Mouse (Mus musculus): ENCODE measurements at regions not wholly inside any gene's neighbourhood (a gene's known extent, or its start where the extent isn't known, plus 50 kb on each side); places are given as distances from the start of the nearest gene placed in this dataset.

DNA sequence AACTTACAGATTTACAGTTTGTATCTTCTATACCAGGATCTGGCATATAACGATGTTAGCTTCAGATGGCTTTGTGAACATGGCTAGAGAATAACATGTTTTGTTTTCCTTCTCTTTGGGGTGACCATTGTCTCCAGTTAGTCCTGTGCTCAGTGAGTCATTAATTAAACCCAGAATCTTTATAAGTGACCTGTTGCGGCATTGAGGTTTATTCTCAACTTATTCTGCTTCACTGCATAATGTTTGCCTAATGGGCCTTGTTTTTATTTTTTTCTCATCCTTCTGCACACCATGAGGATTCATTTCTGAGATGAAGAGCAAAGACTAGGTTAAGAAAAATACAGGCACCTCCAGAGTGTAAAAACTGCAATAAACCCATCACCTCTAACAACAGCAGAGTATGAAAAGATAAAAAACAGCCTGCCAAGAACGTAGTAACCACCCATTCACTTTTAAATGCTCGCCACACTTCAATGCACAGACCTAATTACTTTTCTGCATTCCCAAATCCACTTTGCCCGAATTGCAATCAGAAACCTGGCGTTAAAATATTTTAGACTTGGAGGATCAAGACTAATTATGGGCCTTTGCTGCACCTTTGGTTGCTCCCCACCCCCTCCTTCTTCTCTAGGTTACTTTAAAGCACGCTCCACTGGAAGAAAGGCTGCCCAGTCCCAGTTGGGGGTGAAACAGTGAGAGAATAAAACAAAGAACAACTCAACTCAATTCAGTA, 381.5 kb upstream of the Nr2f1 start:
- no peak for DNase-seq (ENCODE audit: low read depth, low spot score)

DNA sequence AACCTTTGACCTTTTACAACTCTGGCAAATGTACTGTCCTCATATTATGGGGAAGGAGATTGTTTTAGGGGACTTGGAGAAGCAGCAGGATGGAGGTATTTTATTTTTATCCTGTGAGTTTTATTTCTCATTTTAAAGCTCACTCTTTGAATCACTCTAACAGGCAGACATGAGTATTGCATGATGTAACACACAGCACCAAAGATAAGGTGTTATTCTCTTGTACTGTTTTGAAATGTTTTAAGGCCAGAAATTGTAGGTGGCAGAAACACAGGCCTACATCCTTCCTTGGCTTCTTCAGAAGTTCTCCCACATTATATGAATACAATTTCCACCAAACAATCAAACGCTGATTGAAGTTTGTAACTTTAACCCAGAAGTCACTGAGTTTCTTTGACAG, 377.9 kb upstream of the Nr2f1 start:
- DNase-seq (ENCODE audit: low read depth, low spot score): no peak

DNA sequence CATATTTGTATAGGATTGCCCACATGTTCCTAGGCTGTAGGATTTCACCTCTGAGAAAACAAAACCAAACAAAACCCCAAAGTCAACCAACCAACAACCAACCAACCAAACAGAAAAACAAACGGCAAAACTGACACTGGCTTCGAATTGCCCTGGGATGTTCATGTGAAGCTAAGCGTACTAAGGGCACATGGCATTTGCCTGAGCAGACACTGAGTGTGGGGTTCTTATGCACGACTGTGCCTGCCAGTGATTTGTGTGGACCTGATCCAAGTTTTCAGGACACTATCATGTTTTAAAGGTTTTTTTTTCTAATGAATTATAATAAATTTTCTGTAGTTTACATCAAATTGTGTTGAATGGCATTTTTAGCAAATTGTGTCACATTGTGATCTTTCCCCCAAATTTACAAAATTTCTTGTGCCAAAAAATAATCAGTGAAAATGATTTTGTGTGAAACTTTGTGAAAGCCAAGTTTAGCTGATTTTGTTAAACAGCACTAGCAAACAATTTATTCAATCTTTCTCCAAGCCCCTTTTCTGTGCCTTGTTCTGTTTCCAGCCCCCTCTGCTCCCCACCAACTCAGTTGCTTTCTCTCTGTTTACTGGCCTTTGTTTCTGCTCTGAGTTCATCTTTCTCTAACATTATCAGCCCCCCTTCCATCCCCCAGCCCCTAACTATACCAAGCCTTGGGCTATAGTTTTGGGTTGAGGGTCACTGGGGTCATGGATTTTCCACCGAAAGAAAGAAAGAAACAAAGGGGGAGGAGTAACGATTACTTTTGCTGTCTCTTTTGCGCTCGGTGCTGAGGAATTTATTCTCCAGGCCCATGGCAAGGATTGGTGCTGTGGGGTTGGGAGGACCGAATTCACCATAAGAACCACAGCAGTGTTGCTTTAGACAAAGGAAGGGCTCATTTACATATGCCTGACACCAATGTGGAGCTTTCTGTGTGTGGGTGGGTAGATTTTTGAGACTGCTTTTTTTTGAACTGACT, 377.0 kb upstream of the Nr2f1 start:
- no peak for DNase-seq (ENCODE audit: low read depth, low spot score)

DNA sequence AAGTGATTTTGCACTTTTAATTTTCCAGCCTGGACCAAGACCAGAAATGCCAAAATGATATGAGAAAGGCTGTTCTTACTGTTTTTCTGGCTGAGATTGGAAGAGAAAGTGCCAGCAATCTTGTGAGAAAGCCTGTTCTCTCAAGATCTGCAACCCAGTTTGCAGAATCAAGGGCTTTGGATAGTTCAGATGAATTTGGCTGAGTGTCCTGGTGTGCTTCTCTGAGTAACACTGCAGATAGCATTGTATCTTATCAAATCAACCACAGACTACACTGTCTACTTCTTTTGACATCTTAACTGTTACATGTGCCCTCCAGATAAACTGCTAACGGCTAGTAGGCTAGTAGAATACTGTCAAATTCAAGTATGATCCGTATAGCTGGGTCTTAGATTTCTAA, 371.5 kb upstream of the Nr2f1 start:
- DNase-seq (ENCODE audit: low read depth, low spot score): no peak

DNA sequence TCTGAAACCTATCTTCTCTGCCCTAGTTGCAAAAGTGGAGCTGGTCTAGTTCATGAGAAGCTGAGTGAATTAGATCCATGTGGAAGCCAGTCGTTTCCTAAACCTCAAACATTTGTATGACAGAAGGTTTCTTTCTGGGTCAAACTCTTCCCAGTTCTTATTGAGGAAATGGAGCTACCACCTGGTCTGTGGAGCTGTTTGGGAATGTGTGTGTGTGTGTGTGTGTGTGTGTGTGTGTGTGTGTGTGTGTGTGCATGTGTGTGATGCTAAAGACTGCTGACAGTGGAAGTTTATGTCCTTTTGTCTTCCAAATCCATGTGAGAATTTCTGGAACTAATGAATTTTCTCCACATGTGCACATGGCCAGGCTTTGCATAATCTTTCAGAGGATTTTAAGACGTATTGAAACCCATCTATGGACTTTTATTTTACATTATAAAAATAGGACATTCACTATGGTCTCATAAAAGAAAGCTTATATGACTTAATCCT, 324.9 kb upstream of the Nr2f1 start:
- DNase-seq (ENCODE audit: low read depth, low spot score): no peak

DNA sequence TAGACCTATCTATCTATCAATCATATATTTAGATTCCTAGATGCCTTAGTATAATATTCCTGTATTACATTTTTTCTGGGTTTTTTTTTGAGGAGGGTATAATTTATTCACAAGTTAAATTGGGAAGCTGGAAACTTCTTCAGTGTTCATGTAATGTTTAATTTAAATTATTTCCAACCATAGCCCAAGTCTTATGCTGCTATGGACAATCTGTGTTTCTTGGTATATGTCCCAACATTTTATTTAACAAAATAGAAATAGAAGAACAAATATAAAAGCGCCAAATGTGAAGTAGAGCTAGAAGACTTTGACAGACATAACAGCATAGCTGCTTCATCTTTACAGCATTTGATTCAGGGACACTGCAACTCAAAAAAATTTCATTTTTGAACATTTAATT, 321.2 kb upstream of the Nr2f1 start:
- no peak for DNase-seq (ENCODE audit: low read depth, low spot score)

DNA sequence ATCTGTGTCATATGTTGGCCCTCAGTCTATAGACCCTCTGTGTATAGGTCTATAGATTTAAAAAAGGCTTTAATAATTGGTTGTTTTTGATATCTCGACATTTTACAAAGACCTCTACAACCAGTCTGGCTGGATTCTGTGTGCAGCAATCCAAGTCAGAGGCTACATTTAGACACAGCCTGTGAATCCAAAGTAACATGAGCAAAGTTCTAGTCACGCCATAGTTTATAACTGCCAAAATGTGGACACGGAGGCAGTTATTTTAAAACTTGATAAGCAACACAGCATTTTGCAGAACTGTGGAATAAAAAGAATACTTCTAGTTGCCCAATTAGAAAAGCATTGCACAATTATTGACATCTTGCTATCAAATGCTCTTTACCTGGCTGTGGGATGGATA, 320.6 kb upstream of the Nr2f1 start:
- DNase-seq (ENCODE audit: low read depth, low spot score): peak; percentile 47

DNA sequence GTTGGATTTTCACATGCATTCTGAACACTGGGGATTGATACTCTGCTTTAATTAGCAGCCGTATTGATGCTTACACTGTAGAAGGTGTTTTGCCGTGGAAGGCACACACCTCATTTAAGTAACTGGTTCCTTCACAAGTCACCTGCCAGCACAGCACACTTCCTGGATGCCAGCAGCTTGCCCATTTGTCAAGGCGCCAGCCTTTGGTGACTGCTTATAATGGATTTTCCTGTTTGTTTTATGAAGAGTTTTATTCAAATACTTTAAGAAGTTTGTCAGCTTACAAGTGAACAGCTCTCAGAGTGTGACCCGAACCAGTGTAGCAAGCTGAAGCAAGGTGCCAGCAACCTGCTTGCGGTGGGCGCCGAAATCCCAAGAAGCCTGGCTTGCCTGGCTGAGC, 301.0 kb upstream of the Nr2f1 start:
- DNase-seq (ENCODE audit: low read depth, low spot score): no peak

DNA sequence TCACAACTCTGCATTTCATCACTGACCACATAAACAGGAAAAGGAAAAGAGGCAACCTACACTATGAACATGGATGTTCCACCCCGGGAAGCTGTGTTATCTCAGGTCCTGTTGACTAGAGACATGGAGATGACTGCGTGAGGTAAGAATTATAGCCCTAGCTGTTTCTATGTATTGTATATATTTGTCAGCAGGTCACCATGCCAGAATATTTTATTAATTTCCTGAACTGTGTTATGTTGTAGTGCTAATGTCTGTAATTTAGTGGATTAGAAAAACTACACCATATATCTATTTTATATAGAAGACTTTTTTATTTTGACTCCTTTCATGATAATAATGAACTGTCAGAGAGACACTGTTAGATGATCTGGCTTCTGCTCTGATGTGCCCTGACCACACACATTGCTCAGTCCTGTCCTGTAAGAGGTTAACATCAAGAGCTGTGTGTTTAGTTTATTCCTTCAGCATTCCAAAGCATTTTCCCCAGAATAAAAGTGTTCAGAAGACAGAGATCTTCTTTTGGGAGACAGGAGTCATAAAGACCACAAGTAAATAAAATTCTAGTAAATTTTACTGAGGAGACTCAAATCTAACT, 284.3 kb upstream of the Nr2f1 start:
- DNase-seq (ENCODE audit: low read depth, low spot score): no peak

DNA sequence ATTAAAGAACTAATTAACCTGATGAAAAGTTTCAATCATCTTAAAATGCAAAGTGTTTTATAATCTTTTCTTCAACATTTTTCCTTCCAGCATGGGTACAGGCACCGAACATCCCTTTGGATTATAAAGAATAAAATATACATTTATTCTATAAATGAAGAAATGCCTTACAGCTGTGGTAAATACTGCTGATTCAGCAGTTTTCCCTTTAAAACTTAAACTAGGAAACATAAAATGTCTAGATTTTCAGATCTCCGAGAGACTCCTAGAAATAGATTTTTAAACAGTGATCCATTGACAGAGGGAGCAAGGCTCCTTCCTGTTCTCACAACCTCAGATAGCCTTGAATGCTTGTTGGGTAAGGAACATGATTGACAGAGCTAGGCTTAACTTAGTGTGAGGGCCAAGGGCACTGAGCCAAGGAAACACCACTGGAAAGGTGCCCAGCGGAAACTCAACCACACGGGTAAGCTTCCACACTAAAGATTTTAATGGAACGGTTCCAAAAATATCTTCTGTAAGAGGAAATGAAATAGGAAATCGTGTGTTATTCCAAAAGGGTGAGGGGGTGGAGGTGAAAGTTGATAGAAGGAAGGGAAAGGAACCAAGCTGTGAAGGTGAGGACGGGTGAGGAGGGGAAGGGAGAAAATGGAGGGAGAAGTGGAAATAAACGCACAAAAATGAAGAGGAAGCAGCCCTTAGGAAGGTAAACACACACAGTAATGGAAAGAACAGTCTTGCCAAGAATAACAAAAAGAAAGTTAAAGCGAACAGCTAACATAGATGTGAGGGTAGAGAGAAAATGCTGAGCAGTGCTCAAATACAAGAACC, 283.6 kb upstream of the Nr2f1 start:
- DNase-seq (ENCODE audit: low read depth, low spot score): peak; percentile 39

DNA sequence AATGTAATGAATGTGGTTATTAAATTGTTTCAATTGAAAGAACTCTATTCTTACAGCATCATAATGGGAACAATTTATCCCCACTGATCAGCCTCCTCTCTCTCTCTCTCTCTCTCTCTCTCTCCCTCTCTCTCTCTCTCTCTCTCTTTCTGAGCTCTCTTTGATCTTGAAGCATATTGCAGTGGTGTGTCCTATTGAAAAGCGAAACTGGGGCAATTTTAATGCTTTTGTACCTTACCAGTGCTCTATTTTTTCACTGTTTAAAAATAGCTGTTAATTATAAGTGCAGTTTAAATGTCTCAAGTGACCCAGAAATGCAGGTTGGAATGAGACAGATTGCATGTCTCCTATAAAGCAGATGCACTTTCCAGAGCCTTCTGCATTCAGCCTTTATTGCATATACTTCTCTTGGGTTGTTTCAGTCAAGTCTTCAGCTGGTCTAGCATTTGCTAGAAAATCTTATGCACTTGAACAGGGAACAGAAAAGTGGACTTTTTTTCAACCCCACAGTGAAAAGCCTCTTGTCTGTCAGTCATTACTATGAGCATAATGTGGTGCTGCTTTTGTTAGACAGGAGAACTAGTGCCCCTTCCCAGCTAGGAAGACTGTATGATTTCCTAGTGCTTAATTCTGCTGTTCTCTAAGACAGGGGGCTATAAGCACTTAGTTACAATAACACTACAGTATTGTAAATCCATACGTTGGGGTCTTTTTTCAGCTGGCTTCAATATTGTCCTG, 251.9 kb upstream of the Nr2f1 start:
- no peak for DNase-seq (ENCODE audit: low read depth, low spot score)

DNA sequence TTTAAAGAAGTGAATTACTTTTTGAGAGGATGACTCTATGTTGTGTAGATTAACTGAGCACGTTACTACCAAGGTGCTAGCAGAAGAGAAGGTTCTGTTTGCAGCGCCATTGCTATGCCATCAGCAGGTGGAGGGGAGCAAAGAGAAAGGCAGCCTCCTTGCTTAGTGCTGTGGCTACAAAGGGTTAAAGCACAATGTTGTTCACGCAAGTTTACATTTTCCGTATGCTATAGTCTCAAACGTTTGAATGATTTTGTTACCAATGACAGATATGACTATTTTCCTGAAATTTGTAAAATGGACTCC, 247.1 kb upstream of the Nr2f1 start:
- no peak for DNase-seq (ENCODE audit: low read depth, low spot score)

DNA sequence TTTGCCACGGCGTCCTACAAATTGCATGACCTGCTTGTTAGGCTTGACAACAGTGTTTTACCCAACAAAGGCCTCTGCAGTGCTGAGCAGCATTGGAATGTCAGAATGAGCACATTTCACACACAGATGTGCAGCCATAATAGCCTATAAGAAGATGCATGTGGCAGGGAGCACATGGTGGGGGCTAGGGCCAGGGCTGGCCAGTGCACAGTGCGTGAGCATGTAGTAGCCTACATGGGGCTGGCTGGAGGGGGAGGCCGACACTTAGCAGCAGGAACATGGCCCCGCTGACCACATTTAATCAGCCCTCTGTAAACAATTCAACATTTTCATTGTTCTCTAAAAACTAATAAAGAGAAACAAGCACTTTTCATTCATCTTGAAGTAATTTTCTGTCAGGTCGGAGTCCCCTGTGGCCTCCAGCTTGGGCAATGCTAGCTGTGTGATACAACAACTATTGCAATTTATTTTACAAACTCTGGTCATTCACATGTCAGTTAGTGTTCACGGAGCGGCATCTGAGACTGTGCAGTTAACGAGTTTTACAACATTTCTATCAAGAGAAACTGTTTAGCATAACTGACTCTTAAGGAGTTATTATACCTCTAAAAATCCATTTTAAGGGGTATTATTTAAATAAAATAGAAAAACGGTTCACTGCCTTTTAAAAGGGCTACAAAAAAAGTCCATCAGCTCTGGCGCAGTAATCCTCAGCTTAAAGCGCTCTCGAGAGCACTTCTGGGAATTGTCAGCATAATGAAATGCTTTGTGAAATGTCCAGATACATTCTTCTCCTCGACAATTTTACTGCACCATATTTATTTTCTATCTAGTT, 246.6 kb upstream of the Nr2f1 start:
- no peak for DNase-seq (ENCODE audit: low read depth, low spot score)

DNA sequence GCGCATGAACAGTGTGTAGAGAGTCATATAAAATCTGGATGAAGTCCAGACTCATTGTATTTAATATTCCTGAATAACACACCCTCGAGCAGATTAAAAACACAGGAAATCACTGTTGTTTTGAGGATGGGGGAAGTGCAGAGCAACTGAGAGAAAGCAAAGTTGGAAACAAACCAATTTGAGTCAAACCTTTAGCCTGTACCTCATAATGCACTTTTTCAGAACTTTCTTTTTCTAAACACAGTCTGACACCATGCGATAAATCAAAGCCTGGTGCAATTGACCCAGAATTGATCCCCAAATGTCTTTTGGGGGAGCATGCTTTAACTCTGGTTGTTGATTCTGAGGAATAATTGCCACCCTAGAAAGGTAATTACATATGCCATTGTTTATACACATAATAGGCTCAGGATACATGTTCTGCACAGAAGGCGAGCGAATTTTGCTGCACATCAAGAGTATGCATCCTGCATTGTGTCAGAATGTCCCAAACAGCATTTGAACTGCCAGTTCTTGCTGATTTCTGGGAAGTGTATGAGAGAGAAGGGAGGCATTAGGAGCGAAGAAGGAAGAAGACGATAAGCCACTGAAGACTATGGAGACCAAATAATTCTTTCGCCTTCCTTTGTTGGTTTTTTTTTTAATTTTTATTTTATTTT, 245.3 kb upstream of the Nr2f1 start:
- DNase-seq (ENCODE audit: low read depth, low spot score): no peak

DNA sequence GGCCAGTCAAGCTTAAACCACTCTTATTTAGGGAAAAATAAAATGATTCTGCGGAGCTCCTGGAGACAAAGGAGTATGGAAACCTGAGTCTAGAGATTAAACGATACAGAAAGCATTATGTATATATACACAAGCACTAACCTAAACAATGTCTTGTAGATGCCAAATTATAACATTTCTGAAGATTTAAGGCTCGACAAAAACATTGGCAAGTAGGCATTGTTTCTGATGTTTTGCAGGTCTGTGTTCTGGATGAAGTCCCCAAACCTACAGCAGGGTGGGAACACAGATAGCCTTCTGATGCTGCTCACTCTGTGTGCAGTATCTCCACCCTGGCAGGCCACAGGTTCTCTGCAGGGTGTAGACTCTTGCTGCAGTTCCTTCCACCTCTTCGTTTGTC, 228.9 kb upstream of the Nr2f1 start:
- DNase-seq (ENCODE audit: low read depth, low spot score): no peak

DNA sequence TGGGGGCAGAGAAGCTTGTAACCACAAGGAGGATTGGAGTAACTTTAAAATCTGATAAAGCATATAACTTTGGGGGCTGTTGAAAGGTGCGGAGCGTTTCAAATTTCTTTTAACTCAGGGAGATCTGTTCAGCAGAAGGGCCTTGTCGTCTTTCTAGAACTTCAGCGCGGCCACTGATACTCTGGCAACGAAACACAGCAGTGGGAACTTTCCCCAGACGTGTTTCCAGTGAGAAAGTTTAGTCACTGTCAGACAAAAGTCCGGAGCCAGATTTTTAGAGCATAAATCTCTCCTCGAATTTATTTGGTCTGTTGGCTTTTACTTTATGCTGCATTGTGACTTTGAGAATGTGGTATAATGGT, 228.5 kb upstream of the Nr2f1 start:
- DNase-seq (ENCODE audit: low read depth, low spot score): no peak

DNA sequence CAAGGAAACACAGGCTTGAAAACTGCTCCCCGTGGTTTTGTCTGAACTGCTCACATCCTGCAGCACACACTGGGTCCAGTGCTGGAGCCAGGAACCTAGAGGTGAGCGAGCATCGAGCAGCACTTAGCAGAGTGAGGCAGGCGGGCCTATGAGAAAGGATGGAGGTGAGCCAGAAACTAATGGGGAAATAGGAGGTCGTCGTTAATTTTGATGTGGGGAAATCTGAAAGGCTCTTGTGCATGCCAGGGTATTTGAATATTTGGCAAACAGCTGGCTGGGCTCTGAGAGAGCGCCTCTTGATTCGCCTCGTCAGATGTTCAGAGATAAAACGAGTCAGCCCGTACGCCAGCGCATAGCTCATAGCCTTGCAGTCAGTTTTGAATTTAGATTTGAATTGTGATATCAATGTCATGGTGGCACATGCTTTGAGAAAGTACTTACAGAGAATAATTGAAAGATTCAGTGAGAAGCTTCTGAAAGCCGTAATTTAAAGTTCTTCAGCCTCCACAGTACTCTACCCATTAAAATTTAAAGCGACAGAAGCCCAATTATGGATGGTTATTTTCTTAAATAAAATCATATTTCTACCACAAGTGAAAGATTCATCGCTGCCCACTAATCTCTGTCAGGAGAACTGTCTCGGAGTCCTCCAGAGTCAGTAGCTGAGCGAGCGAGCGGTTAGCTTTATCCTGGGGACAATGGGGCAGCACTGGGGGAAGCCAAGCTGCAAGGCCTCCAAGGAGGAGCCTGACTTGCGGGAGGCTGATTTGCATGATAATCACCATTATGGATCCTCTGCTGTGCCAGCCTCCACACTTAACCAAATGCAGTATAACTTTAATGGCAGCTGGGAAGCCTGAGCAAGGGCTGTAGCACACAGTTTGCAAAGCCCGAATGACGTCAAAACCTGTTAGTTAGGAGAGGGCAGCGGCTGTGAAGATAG, 227.9 kb upstream of the Nr2f1 start:
- DNase-seq (ENCODE audit: low read depth, low spot score): no peak

DNA sequence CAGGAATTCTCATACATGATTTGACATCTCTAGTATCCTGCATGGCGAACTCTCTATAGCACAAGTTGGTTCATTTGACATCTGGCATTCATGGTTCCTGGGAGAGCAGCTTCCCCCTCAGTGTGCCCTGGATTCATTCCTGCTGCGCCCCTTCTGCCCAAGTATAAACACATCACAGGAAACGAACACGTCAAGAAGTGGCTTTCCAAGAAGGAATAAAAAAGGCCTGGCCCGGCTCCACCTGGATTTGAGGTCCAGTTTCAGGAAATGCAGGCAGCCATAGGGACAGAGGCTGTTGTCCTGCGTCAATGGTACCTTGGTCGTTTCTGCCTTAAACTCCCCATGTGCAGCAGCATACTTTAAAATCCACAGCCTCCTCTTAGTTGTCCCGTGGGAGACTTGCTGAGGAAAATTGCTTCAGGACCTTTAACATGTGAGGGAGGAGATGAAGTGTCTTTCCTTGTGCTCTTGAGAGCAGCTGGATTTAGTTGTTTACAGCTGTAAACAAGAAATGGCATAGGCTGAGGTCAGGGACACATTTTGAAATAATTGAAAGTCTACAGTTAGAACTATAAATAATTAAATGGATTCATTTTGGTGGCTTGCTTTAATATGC, 226.9 kb upstream of the Nr2f1 start:
- no peak for DNase-seq (ENCODE audit: low read depth, low spot score)
